Mouse (Mus musculus) kidney, adult 2 months (tissue): ENCODE results near the gene Prdm11.

Source experiments
- CTCF ChIP-seq: fragments of 200-500 bp; conservative IDR thresholded peaks from 2 replicates; pipeline ENCODE4 v1.5.1; 2011; ENCODE audit warnings: low read depth, mild to moderate bottlenecking, control low read depth, low read length, moderate library complexity, mixed read lengths; ENCODE audit not compliant: insufficient read depth, insufficient read length
- POLR2A ChIP-seq: fragments of 200-500 bp; IDR thresholded peaks from one replicate; pipeline ENCODE4 v1.6.1; 2011; ENCODE audit warnings: low read depth, low read length, control low read depth

DNA sequence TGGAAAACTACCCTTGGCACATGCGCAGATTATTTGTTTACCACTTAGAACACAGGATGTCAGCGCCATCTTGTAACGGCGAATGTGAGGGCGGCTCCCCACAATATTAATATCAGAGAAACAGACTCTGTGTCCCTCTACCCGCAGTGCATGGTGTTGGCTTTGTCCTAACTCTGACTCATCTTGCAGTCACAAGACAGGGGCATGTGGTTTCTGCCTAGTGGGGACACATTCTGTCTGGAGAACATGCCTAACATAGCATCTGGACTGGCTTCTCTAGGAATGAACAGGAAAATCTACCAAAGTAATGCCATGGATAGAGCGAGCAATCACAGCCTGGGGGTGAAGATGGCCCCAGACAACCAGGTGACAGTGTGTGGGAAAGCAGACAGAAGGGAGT lies 107.1 kb downstream of the Prdm11 start:
- TF ChIP-seq CTCF = no peak
- no peak for TF ChIP-seq POLR2A
